Mouse (Mus musculus) olfactory bulb, adult 2 months (tissue): ENCODE data around the gene Ecd.

Experiments
- CTCF ChIP-seq: fragments of 200-500 bp; IDR thresholded peaks from 2 replicates; pipeline ENCODE4 v1.5.1; 2012; ENCODE audit warnings: low read depth, mild to moderate bottlenecking, low read length, moderate library complexity; ENCODE audit not compliant: insufficient read depth
- POLR2A ChIP-seq: fragments of 200-500 bp; IDR thresholded peaks from 2 replicates; pipeline ENCODE4 v1.6.1; 2012; ENCODE audit warnings: mild to moderate bottlenecking, low read depth, low read length, moderate library complexity; ENCODE audit not compliant: insufficient read depth

DNA sequence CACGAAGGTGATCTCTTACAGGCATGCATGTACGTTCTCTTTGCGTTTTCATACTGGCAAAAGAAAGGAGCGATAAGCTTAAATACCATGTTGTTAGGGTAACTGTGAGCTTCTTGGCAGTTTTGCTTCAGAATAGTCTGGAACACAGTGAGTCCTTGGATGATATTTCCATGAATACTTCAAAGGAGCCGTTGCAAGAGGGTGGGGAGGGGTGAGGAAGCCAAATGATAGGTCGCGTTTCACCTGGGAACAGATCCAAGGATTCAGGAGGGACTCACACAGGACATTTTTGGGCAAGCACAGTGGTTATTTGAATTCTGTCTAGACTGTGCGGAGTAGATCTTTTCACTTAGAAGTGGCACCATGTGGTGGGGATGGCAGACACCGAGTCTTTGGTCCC is 49.3 kb upstream of the Ecd start:
- TF ChIP-seq POLR2A, result no peak
- no peak for TF ChIP-seq CTCF
